Mouse (Mus musculus): ENCODE measurements around the gene Sass6. TPM values are rescaled to one million over a fixed set of nuclear protein-coding genes. Genes with fewer than 3 reads are reported as not detected.
"Not testable (repeated sequence)": the region's sequence is repeated elsewhere in the genome, so short reads cannot be mapped to it uniquely, and the experiment has no call there.

Sass6 gene
- polyA plus RNA-seq, 1 experiment from 2014 or later: 37.6 TPM

DNA sequence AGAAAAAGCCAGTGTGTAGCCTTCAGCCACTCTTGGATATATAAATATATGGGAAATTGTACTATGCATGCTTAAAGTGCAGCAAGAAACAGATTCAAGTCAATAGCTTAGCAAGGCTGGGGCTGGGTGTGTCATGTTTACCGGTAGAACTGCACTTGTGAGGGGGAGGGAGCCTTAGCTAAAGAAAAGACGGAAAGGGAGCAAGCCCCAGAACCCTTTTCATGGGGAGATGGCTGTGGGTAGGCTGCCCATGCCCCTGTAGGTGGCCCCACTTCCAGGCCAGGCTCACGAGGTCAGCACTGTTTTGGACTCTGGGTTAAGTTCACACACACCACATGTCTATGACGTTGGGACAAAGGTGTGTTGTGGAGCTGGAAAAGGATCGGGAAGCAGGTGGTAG lies 41.0 kb downstream of the Sass6 start:
- WGBS: 79% methylated on average over 5 of the region's 5 CpGs
- Histone ChIP-seq H3K27ac (replicated peaks) (no peak overlapping the region), H3K27me3 (no peaks in the 10 kb centered on the region), H3K9ac (replicated peaks) (no peak overlapping the region), H3K9me3 (no peaks in the 10 kb centered on the region), H3K4me2 (replicated peaks) (no peak overlapping the region), H3K4me1 (no peaks in the 10 kb centered on the region), H3K4me3 (no peak overlapping the region), H3K36me3 (peaks cover 79% of the 10 kb centered on the region)
- no peak for ATAC-seq (ENCODE audit: low FRiP score, low read depth)

GRCm38 (mm10) chr3:116637693-116638476 lies 43.1 kb downstream of the Sass6 start:
- H3K27me3 ChIP-seq: no peaks in the 10 kb centered on the region
- H3K36me3 ChIP-seq: peaks cover 88% of the 10 kb centered on the region
- no peak overlapping the region for H3K4me2 ChIP-seq (replicated peaks)
- H3K9ac ChIP-seq (replicated peaks): no peak overlapping the region
- H3K4me3 ChIP-seq: no peak overlapping the region
- 93% methylated on average over 9 of the region's 9 CpGs for WGBS
- ATAC-seq (ENCODE audit: low FRiP score, low read depth): no peak
- H3K27ac ChIP-seq (replicated peaks): no peak overlapping the region
- no peaks in the 10 kb centered on the region for H3K4me1 ChIP-seq
- no peaks in the 10 kb centered on the region for H3K9me3 ChIP-seq

DNA sequence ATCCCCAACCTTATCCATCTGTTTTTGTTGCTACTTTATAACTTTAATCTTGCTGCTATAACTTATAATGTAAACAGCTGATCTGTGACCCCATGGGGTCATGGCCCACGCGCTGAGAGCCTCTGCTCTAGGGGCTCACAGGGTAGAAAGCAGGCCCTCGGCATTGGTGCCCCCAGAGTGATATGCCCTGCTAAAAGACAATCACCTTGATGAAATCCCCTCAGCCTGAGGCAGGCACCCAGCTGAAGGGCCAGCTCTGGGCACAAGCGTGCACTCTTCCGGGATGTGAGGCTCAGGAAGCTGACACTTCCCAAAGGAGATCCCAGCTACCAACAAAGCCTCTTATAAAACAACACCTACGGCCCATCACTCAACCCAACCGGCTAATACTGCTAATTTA lies 43.8 kb downstream of the Sass6 start:
- Histone ChIP-seq H3K9me3 (no peaks in the 10 kb centered on the region), H3K36me3 (peaks cover 88% of the 10 kb centered on the region), H3K4me1 (no peaks in the 10 kb centered on the region), H3K9ac (replicated peaks) (no peak overlapping the region), H3K27ac (replicated peaks) (no peak overlapping the region), H3K27me3 (no peaks in the 10 kb centered on the region), H3K4me3 (no peak overlapping the region), H3K4me2 (replicated peaks) (no peak overlapping the region)
- WGBS: 90% methylated on average over 7 of the region's 7 CpGs
- no peak for ATAC-seq (ENCODE audit: low FRiP score, low read depth)

GRCm38 (mm10) chr3:116640024-116640423 lies 45.2 kb downstream of the Sass6 start:
- H3K9ac ChIP-seq (replicated peaks): no peak overlapping the region
- H3K36me3 ChIP-seq: peaks cover 85% of the 10 kb centered on the region
- no peak overlapping the region for H3K27ac ChIP-seq (replicated peaks)
- H3K27me3 ChIP-seq: no peaks in the 10 kb centered on the region
- no peaks in the 10 kb centered on the region for H3K9me3 ChIP-seq
- H3K4me2 ChIP-seq (replicated peaks): no peak overlapping the region
- ATAC-seq (ENCODE audit: low FRiP score, low read depth): no peak
- no peaks in the 10 kb centered on the region for H3K4me1 ChIP-seq
- no peak overlapping the region for H3K4me3 ChIP-seq
- WGBS: 88% methylated on average over 1 of the region's 1 CpGs

DNA sequence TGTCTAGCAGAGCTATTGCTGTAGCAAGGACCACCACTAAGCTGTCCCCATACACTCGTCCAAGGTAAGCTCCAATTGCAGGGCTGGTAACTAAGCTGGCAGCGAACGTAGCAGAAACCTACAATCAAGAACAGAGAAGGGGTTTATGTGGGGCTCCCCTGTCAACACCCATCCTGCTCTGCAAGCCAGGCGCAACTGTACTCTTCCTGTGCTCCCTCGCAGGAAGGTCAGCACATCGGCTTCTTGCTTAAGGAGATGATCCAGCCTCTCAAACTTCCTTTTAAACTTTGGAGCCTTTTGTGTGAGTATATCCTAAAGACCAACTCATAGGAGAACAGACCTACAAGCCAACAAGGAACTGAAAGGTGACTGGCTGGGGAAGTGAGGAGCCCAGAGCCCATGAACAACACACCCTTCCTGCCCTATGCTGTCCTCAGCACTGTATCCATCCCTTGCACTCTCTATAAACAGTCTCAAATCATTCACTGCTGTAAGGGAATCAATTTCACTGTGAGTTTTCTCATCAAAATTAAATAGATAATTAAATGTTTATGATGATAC lies 47.1 kb downstream of the Sass6 start:
- Histone ChIP-seq H3K27ac (replicated peaks) (no peak overlapping the region), H3K36me3 (peaks cover 87% of the 10 kb centered on the region), H3K4me1 (no peaks in the 10 kb centered on the region), H3K9me3 (no peaks in the 10 kb centered on the region), H3K27me3 (no peaks in the 10 kb centered on the region), H3K4me2 (replicated peaks) (no peak overlapping the region), H3K4me3 (no peak overlapping the region), H3K9ac (replicated peaks) (no peak overlapping the region)
- ATAC-seq (ENCODE audit: low FRiP score, low read depth): no peak
- 98% methylated on average over 6 of the region's 6 CpGs for WGBS

GRCm38 (mm10) chr3:116642373-116642772 lies 47.6 kb downstream of the Sass6 start:
- Histone ChIP-seq H3K36me3 (peaks cover 83% of the 10 kb centered on the region), H3K4me1 (no peaks in the 10 kb centered on the region), H3K27me3 (no peaks in the 10 kb centered on the region), H3K4me3 (no peak overlapping the region), H3K27ac (replicated peaks) (no peak overlapping the region), H3K4me2 (replicated peaks) (no peak overlapping the region), H3K9ac (replicated peaks) (no peak overlapping the region), H3K9me3 (no peaks in the 10 kb centered on the region)
- 86% methylated on average over 2 of the region's 2 CpGs for WGBS
- no peak for ATAC-seq (ENCODE audit: low FRiP score, low read depth)

DNA sequence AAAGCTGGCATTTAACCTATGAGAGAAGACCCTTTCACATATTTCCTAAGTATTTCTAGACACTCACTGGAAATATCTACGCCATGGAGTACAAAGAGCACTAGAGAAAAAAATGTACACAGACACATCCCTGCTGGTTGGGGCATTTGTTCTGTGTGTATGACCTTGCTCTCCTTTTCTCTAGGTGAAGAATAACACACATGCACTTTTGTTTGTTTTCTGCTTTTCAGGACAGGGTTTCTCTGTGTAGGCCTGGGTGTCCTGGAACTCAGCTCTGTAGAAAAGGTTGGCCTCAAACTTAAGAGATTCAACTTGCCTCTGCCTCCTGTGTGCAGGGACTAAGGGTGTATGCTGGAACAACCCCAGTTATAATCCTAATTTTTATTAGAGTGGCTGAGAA lies 51.6 kb downstream of the Sass6 start:
- H3K9me3 ChIP-seq: no peaks in the 10 kb centered on the region
- H3K27me3 ChIP-seq: no peaks in the 10 kb centered on the region
- H3K4me2 ChIP-seq (replicated peaks): no peak overlapping the region
- no peaks in the 10 kb centered on the region for H3K4me1 ChIP-seq
- no peak overlapping the region for H3K9ac ChIP-seq (replicated peaks)
- ATAC-seq (ENCODE audit: low FRiP score, low read depth): no peak
- peaks cover 54% of the 10 kb centered on the region for H3K36me3 ChIP-seq
- no peak overlapping the region for H3K27ac ChIP-seq (replicated peaks)
- no peak overlapping the region for H3K4me3 ChIP-seq
- WGBS: 97% methylated on average over 1 of the region's 1 CpGs

GRCm38 (mm10) chr3:116648805-116649204 lies 54.0 kb downstream of the Sass6 start:
- Histone ChIP-seq H3K9me3 (no peaks in the 10 kb centered on the region), H3K36me3 (peaks cover 35% of the 10 kb centered on the region), H3K9ac (replicated peaks) (no peak overlapping the region), H3K27me3 (no peaks in the 10 kb centered on the region), H3K4me1 (peaks cover 10% of the 10 kb centered on the region; the same call in 1 of the 2 replicates), H3K27ac (replicated peaks) (no peak overlapping the region), H3K4me2 (replicated peaks) (no peak overlapping the region), H3K4me3 (no peak overlapping the region)
- no peak for ATAC-seq (ENCODE audit: low FRiP score, low read depth)
- 94% methylated on average over 7 of the region's 7 CpGs for WGBS

DNA sequence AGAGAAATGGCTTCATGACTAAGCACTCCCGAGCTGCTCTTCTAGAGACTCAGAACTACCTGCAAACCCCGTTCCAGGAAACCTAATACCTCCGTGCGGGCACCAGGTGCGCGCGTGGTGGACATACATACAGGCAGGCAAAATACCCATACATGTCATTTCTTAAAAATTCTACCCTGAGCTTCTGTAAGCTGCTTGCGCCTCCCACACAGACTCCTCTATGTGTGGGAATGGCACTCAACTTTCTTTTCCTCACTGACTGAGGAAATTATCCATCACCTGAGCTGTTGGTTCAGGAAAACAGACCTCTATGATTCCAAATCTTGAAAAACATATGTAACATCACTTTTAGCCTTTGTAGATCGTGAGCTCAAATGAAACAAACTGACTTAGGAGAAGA lies 55.9 kb downstream of the Sass6 start:
- H3K36me3 ChIP-seq: peaks cover 19% of the 10 kb centered on the region
- WGBS: 98% methylated on average over 9 of the region's 9 CpGs

GRCm38 (mm10) chr3:116652033-116652446 lies 57.3 kb downstream of the Sass6 start:
- no peaks in the 10 kb centered on the region for H3K27me3 ChIP-seq
- peaks cover 12% of the 10 kb centered on the region; the same call in 1 of the 2 replicates for H3K4me1 ChIP-seq
- H3K9ac ChIP-seq (replicated peaks): no peak overlapping the region
- 70% methylated on average over 3 of the region's 3 CpGs for WGBS
- no peak overlapping the region for H3K4me3 ChIP-seq
- peaks cover 6% of the 10 kb centered on the region; the same call in 1 of the 2 replicates for H3K36me3 ChIP-seq
- ATAC-seq (ENCODE audit: low FRiP score, low read depth): peak; percentile 41; the same call in 1 of the 2 replicates
- H3K4me2 ChIP-seq (replicated peaks): no peak overlapping the region
- H3K27ac ChIP-seq (replicated peaks): no peak overlapping the region
- no peaks in the 10 kb centered on the region for H3K9me3 ChIP-seq

More for the DNA sequence above, 55.9 kb downstream of the Sass6 start:
- Histone ChIP-seq H3K9ac (replicated peaks) (no peak overlapping the region), H3K4me1 (peaks cover 10% of the 10 kb centered on the region; the same call in 1 of the 2 replicates), H3K4me3 (no peak overlapping the region), H3K4me2 (replicated peaks) (no peak overlapping the region), H3K27ac (replicated peaks) (no peak overlapping the region), H3K27me3 (no peaks in the 10 kb centered on the region), H3K9me3 (no peaks in the 10 kb centered on the region)
- ATAC-seq (ENCODE audit: low FRiP score, low read depth): no peak

DNA sequence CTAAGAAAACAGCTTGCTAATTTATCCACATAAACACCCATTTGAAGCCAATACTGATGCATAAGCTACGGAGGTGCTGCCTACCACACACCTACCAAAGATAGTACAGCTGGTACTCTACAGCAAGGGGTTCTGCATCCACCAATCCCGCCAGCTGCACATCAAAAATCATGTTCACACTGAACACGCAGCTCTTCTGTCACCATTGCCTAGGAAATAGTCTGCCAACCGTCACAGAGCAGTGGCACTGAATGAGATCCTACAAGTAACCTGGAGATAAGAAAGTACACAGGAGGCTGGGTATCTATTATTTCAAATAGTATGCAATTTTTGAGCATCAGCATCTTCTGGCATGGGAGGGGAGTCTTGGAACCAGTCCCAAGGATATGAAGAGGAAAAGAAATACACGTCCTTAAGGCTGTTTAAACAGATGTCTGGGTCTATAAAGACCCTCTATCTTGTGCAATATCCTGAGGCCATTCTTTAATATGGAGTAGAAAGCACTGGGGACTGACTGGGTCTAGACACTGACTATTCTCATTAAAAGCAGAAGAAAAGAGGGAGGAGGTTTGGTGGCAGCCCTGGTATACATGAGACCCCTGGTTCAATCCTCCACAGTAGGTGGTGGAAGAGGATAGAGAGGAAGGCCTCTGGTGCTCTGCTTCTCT lies 58.6 kb downstream of the Sass6 start:
- H3K9me3 ChIP-seq: no peaks in the 10 kb centered on the region
- no peaks in the 10 kb centered on the region for H3K27me3 ChIP-seq
- no peak overlapping the region for H3K4me2 ChIP-seq (replicated peaks)
- no peak for ATAC-seq (ENCODE audit: low FRiP score, low read depth)
- no peak overlapping the region for H3K9ac ChIP-seq (replicated peaks)
- H3K36me3 ChIP-seq: peaks cover 6% of the 10 kb centered on the region; the same call in 1 of the 2 replicates
- H3K27ac ChIP-seq (replicated peaks): no peak overlapping the region
- WGBS: 80% methylated on average over 5 of the region's 5 CpGs
- H3K4me1 ChIP-seq: peaks cover 18% of the 10 kb centered on the region; the same call in 1 of the 2 replicates
- no peak overlapping the region for H3K4me3 ChIP-seq

DNA sequence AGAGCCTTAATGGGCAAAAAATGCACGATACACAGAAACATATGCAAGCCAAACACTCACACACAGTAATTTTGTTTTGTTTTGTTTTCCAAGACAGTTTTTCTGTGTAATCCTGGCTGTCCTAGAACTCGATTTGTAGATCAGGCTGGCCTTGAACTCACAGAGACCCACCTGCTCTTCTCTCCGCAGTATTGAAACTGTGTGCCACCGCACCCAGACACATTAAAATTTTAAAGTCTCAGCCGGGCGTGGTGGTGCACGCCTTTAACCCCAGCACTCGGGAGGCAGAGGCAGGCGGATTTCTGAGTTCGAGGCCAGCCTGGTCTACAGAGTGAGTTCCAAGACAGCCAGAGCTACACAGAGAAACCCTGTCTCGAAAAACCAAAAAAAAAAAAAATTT lies 59.3 kb downstream of the Sass6 start:
- not testable (repeated sequence) for H3K9ac ChIP-seq (replicated peaks); H3K4me3 ChIP-seq; H3K9me3 ChIP-seq; H3K27me3 ChIP-seq; ATAC-seq (ENCODE audit: low FRiP score, low read depth); H3K36me3 ChIP-seq; H3K4me2 ChIP-seq (replicated peaks); H3K27ac ChIP-seq (replicated peaks)
- peaks cover 22% of the 10 kb centered on the region for H3K4me1 ChIP-seq
- WGBS: 97% methylated on average over 11 of the region's 11 CpGs

All from midbrain, embryonic 12.5 days (tissue).